Mouse (Mus musculus): ENCODE results near the gene Gm21060.
"Not testable (repeated sequence)": the region's sequence is repeated elsewhere in the genome, so short reads cannot be mapped to it uniquely, and the experiment has no call there.

DNA sequence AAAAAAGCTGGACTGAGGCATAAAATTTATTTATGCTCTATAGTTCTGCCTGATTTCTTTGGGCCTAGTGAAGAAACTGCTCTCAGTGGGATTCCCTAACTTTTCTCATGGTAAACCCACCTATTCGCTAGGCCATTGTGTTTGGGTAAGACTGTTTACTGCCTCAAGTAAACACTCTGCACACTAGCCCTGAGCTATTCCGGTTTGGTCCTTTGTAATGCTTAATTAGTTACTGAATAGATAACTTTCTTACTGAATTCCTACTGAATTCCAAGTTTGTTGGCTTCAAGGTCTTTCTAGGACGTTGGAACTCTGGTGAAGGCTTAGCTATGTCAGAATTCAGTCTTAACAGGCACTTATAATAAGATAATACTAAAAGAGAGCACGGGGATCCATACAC, 11.8 kb downstream of the Gm21060 start:
- TF ChIP-seq CTCF, EP300 (IDR thresholded peaks at IDR 0.05; ENCODE audit: low read depth): not testable (repeated sequence)

All from liver, postnatal 0 days (tissue).